Mouse (Mus musculus) liver, adult 2 months (tissue): Measurements from ENCODE around the gene Chst3. TPM values are rescaled to one million over a fixed set of nuclear protein-coding genes. Genes with fewer than 3 reads are reported as not detected.
A peak's percentile ranks its signal among the peaks of the same experiment; 100 is the strongest.

Source experiments
- DNase-seq: peaks from one replicate; pipeline ENCODE4 v3.0.0-alpha.2; 2011; ENCODE audit warnings: low read depth, low spot score; ENCODE audit errors: extremely low read depth
- H3K27ac ChIP-seq: fragments of 200-500 bp; replicated peaks from 2 replicates; pipeline ENCODE4 v1.5.1; 2012; ENCODE audit warnings: low read depth, mild to moderate bottlenecking, control low read depth, inconsistent platforms, low read length; ENCODE audit not compliant: insufficient read depth
- H3K27me3 ChIP-seq: fragments of 200-500 bp; 2 replicates; pipeline ENCODE4 v1.6.1; 2012; ENCODE audit warnings: mild to moderate bottlenecking, moderate library complexity, low read length, inconsistent platforms; ENCODE audit not compliant: control insufficient read depth, insufficient read depth
- H3K36me3 ChIP-seq: fragments of 200-500 bp; 2 replicates; pipeline ENCODE4 v1.6.1; 2012; ENCODE audit warnings: low read length, inconsistent platforms; ENCODE audit not compliant: control insufficient read depth, insufficient read depth
- H3K4me1 ChIP-seq: fragments of 200-500 bp; 2 replicates; pipeline ENCODE4 v1.6.1; 2011; ENCODE audit warnings: low read length; ENCODE audit not compliant: control insufficient read depth, insufficient read depth
- H3K4me3 ChIP-seq: fragments of 200-500 bp; 2 replicates; pipeline ENCODE4 v1.5.1; 2011; ENCODE audit warnings: low read depth, mild to moderate bottlenecking, control low read depth, low read length, moderate library complexity; ENCODE audit not compliant: insufficient read depth
- H3K79me2 ChIP-seq: fragments of 200-500 bp; 2 replicates; pipeline ENCODE4 v1.6.1; 2012; ENCODE audit warnings: inconsistent platforms, mild to moderate bottlenecking, low read length, moderate library complexity; ENCODE audit not compliant: control insufficient read depth, insufficient read depth
- H3K9ac ChIP-seq: fragments of 200-500 bp; 2 replicates; pipeline ENCODE4 v1.6.1; 2012; ENCODE audit warnings: low read depth, mild to moderate bottlenecking, control low read depth, inconsistent platforms, low read length
- CTCF ChIP-seq: fragments of 200-500 bp; IDR thresholded peaks from 2 replicates; pipeline ENCODE4 v1.5.1; 2011; ENCODE audit warnings: low read depth, low read length, control low read depth
- POLR2A ChIP-seq: fragments of 200-500 bp; IDR thresholded peaks from 2 replicates; pipeline ENCODE4 v1.6.1; 2011; ENCODE audit warnings: low read length, control low read depth; ENCODE audit not compliant: insufficient read depth; ENCODE audit errors: extremely low read depth
- WGBS: fragments of 180-500 bp; shearing (Covaris S2); methylation state at CpG from one replicate; pipeline ENCODE4 v1.1.7; 2018; 5-methylcytosine and 5-hydroxymethylcytosine counted together
- polyA plus RNA-seq: library from polyadenylated mRNA; depleted of rRNA; stranded (reverse); fragments of >200 nt; gene quantifications from 2 replicates; pipeline ENCODE4 v1.2.3, GENCODE M21; 2012
- total RNA-seq: library from RNA; depleted of rRNA; stranded (reverse); fragments of >200 nt; gene quantifications from 2 replicates; pipeline ENCODE4 v1.2.3, GENCODE M21; 2014

Chst3 gene
- total and polyA plus RNA-seq, 2 experiments, result 0.09 to 0.43 TPM

- 82% methylated on average over 10 of the region's 10 CpGs for WGBS
- H3K36me3 ChIP-seq, result no peaks in the 10 kb centered on the region
- no peak for DNase-seq
These were observed 21.6 kb downstream of the Chst3 start for GRCm38 (mm10) chr10:60197406-60197821.

DNA sequence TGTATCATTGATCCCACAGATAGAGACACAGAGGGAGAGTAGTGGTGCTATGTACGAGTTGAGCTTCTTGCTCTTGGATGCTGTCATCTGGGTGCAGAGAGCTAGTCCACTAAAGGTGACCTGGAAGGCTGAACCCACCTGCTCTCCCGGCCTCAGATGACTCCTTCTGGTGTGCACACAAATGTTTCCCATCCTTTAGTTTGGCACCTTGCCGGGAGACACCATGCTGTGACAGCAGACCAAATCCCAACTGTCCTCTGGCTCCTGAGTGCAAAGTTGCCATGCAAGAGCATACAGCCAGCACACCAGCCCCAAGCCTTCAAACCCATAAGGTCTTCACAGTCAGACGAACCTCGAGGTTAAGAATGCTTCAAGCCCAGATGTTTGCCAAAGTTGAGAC is 22.1 kb downstream of the Chst3 start:
- no peak for DNase-seq
- Histone ChIP-seq H3K27ac (no peak overlapping the region), H3K27me3 (no peaks in the 10 kb centered on the region), H3K4me1 (no peaks in the 10 kb centered on the region), H3K36me3 (no peaks in the 10 kb centered on the region), H3K79me2 (no peaks in the 10 kb centered on the region), H3K4me3 (no peak overlapping the region), H3K9ac (no peak overlapping the region)
- 55% methylated on average over 5 of the region's 5 CpGs for WGBS
- TF ChIP-seq POLR2A, result no peak
- TF ChIP-seq CTCF, result no peak

More at GRCm38 (mm10) chr10:60197406-60197821, 21.6 kb downstream of the Chst3 start:
- H3K9ac ChIP-seq, result no peak overlapping the region
- no peaks in the 10 kb centered on the region for H3K4me1 ChIP-seq
- H3K79me2 ChIP-seq, result no peaks in the 10 kb centered on the region
- no peaks in the 10 kb centered on the region for H3K27me3 ChIP-seq
- TF ChIP-seq CTCF (no peak), POLR2A (no peak)
- H3K4me3 ChIP-seq, result no peak overlapping the region
- H3K27ac ChIP-seq, result no peak overlapping the region

DNA sequence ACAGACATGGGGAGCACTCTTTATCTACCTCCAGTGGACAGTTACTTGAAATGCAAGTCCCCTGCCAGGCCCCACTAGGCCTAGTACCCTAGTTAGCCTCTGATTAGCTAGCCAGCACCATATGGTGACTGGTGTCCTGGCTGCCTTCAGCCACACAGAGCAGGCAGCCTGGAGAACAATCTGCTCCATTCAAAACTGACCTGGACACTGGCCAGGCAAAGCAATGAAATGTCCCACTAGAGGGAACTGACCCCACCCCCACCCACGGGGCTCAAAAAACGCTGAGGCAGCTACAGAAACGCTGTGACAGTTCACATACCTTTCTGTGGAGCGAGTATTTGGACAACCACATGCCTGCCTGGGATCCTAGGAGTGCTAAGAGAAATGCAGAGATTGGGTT is 24.0 kb downstream of the Chst3 start:
- no peak overlapping the region for H3K4me3 ChIP-seq
- H3K27me3 ChIP-seq, result no peaks in the 10 kb centered on the region
- TF ChIP-seq POLR2A, result no peak
- no peak for TF ChIP-seq CTCF
- 36% methylated on average over 4 of the region's 4 CpGs for WGBS
- DNase-seq, result no peak
- no peaks in the 10 kb centered on the region for H3K36me3 ChIP-seq
- H3K79me2 ChIP-seq, result no peaks in the 10 kb centered on the region
- H3K27ac ChIP-seq, result no peak overlapping the region
- no peaks in the 10 kb centered on the region for H3K4me1 ChIP-seq
- no peak overlapping the region for H3K9ac ChIP-seq

DNA sequence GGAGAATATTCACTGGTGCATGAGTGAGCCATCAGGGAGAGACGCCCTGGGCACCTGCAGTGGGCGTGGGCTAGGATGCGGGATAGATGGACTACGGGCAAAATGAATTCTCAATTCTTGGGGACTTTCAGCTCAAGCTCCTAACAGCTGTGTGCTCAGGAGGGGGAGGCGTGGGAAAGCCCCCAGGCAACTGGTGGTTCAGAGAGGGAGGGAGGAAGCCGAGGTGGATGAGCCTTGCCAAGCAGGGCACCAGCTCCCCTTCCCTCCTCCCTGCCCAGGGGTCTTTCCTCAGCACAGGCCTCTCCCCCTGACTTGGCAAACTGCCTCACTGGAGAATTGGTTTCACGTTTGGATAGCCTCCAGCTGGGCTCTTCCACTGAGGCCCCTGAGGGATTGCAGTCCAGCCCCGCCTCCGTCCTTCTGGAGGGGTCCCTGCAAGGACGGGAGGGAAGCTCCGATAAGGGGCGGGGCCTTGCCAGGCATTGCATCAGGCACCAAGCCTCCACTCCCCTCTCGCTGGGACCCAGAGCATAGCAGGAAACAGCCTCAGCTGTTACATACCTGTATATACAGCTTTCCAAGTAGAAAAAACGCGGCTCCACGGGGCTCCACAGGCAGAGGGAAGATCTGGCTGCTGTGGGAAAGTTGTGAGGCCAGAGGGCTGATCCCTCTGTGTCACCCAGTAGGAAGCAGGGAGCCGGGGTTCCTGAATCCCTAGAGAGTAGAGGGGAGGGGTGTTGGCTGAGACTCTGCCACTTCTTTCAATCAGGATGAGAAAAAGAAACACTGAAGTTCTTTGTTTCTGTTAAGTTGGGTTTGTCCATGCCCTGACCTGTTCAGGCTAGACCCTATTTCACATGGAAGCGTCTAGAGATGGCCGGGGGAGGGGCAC is 25.3 kb downstream of the Chst3 start:
- H3K4me3 ChIP-seq, result no peak overlapping the region
- WGBS, result 17% methylated on average over 19 of the region's 19 CpGs
- no peaks in the 10 kb centered on the region for H3K27me3 ChIP-seq
- no peak for DNase-seq
- TF ChIP-seq POLR2A, result no peak
- no peak for TF ChIP-seq CTCF
- H3K4me1 ChIP-seq, result no peaks in the 10 kb centered on the region
- H3K36me3 ChIP-seq, result no peaks in the 10 kb centered on the region
- no peaks in the 10 kb centered on the region for H3K79me2 ChIP-seq
- no peak overlapping the region for H3K27ac ChIP-seq
- no peak overlapping the region for H3K9ac ChIP-seq

DNA sequence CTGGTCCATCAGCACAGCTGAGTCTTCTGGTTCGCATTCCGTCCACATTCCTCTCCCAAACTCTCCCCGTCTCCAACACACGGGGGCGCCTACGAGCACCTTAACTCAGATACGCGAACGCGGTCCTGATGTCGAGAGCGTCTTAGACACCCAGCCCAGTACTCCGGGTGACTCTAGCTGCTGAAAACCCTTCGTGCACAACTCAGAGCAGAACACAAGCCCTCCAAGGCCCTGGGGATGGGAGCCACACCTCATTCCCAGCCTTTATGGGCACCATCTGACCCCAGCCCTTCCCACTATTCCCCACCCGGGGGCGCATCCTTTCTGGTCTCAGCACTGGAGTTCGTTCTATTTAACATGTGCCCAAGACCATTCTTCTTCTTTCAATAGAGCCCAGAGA is 27.3 kb downstream of the Chst3 start:
- H3K27ac ChIP-seq, result no peak overlapping the region
- no peak overlapping the region for H3K9ac ChIP-seq
- H3K4me1 ChIP-seq, result no peaks in the 10 kb centered on the region
- TF ChIP-seq POLR2A (no peak), CTCF (peak; percentile 83)
- DNase-seq, result peak; percentile 13
- WGBS, result under 1% methylated on average over 17 of the region's 17 CpGs
- no peaks in the 10 kb centered on the region for H3K27me3 ChIP-seq
- H3K36me3 ChIP-seq, result no peaks in the 10 kb centered on the region
- no peak overlapping the region for H3K4me3 ChIP-seq
- H3K79me2 ChIP-seq, result no peaks in the 10 kb centered on the region
